Mouse (Mus musculus) thymus, postnatal 10 days (tissue): ENCODE measurements around the gene Nlgn1.
"Not testable (repeated sequence)": the region's sequence is repeated elsewhere in the genome, so short reads cannot be mapped to it uniquely, and the experiment has no call there.

Source experiments
- DNase-seq, 2 experiments: peaks; one replicate each; pipeline ENCODE4 v3.0.0; 2021; ENCODE audit warnings: low spot score in 2 of 2

Gene Nlgn1

DNA sequence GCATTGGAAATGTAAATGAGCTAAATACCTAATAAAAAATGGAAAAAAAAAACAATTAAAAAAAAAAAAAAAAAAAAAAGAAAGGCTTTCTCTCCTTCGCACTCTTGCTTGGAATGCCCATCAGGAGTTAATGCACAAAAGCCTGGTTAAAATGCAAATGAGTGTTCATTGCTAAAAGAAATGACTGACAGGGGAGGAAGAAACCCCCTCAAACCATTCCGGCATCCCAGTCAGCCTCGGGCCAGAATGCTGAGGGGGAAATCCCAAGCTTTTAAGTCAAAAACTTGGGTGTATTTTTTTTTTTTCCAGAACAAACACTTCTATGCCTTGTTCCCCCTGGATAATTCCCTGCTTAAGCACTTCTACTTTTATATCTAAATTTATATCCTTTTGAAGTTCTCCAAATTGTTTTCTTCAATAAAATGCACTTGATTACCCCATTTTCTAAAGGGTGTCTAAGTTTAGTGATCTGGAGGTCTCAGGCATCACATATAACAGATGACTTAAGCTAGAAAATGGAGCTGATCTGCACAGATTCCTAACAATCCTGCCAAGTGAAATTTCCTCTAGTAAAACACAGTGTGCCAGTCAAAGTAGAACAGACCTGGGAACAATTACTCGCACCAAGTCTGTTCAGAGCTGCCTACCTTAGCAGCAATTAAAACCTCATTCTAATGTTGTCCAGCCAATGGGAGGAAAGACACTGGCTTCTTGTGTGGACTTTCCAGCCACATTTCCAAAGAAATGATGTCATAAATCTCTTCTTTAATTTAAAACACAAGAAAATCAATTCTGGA is 686.2 kb downstream of the Nlgn1 start:
- no peak for DNase-seq

GRCm38 (mm10) chr3:25629198-25629597 is 703.1 kb downstream of the Nlgn1 start:
- no peak for DNase-seq

DNA sequence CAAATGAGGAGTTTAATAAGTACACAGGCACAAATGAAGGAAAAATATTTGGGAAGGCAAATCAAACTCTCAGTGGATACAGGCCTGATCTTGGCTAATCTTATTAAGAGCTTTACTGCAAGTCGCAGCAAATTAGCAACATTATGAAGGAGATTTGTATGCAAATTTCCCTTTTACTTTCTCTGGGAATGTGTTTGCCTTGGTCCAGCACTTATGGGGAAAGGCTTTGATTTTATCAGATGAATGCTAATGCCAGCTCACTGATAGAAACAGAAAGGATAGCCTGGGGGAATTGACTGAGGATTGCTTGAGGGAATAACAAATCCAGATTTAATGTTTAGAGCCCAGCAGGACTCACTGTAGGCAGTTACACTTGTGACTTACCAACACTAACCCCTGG is 725.7 kb downstream of the Nlgn1 start:
- no peak for DNase-seq

DNA sequence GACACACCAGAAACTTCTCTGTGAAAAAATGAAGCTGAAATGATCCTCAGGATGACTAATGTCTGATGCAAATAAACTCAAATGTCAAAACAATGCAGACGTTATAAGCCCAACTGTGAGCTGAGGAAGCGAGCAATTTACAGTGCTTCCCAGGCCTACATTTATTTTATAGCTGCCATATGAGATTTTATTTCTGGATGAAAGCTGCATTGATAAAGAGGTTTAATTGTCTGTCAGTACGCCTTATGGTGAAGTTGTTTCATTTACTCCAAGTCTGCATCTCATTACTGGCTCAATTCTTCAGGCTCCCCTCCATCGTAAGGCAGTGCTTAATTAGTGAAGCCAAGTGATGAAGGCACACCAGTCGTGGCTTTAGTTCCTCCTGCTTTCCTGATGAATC is 734.7 kb downstream of the Nlgn1 start:
- no peak for DNase-seq

GRCm38 (mm10) chr3:25575526-25575925 is 756.7 kb downstream of the Nlgn1 start:
- no peak for DNase-seq

- no peak for DNase-seq
These were observed 757.4 kb downstream of the Nlgn1 start for GRCm38 (mm10) chr3:25574840-25575239.

DNA sequence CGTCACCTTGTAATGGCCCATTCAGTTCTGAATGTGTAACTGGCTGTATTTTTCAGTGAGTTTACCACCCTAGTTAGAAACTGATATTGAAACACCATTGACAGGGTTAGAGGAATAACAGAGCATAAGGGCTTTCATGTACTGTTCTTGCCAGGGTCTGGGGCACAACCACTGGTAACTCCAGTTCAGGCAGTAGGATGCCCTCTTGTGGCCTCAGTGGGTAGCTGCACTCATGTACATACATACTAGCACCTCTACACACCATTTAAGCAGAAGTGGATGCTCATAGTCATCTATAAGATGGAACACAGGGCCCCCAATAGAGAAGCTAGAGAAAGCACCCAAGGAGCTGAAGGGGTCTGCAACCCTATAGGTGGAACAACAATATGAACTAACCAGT is 773.7 kb downstream of the Nlgn1 start:
- DNase-seq = not testable (repeated sequence)

GRCm38 (mm10) chr3:25549097-25549496 is 783.2 kb downstream of the Nlgn1 start:
- DNase-seq = not testable (repeated sequence)

DNA sequence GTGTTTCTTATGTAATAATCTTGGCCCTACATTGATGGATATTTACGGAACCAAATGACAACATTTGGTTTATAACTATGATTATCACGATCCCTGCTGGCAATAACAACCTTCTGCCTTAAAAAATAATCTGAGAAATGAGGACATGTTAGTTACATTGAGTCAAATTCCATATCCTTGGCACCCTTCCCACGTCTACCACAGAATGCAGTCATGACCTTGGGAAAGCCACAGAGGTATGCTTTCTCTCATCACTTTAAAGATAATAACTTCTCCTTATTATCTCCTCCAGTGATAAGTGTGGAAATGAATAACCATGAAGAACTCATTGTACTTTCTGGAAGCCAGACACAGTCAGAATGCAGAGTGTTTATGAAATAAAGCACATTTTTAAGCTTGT is 808.0 kb downstream of the Nlgn1 start:
- DNase-seq = not testable (repeated sequence)

DNA sequence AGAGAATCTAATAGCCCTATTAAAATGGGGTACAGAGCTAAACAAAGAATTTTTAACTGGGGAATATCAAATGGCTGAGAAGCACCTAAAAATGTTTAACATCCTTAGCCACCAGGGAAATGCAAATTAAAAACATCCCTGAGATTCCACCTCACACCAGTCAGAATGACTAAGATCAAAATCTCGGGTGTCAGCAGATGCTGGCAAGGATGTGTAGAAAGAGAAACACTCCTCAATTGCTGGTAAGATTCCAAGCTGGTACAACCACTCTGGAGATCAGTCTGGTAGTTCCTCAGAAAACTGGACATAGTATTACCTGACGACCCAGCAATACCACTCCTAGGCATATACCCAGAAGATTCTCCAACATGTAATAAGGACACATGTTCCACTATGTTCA is 869.2 kb downstream of the Nlgn1 start:
- no peak for DNase-seq

DNA sequence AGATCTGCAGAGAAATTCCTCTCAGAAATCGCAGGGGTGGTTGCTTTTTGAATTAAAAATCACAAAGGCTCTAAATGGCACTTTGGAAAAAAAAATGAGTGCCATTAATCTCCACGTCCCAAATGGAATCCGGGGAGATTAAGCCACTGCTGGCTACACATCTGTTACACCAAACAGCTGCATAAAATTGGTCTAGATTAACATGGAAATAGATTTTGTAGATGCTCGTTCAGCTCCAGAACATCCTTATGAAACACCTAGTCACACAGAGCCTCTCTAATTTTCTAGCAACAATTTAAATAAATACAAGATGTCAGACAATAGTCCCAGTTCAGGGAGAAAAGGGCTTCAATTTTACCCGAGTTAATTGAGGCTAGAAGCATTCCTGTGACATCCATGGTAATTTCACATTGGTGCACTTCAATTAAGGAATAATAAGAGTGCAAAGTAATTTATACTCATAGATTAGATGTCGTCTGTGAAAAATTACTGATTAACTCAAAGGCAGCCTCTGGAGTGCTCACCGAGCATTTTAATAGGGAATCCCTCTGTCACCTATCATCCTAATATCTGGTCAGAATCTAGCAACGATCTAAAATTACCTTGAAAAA is 875.9 kb downstream of the Nlgn1 start:
- DNase-seq = no peak

DNA sequence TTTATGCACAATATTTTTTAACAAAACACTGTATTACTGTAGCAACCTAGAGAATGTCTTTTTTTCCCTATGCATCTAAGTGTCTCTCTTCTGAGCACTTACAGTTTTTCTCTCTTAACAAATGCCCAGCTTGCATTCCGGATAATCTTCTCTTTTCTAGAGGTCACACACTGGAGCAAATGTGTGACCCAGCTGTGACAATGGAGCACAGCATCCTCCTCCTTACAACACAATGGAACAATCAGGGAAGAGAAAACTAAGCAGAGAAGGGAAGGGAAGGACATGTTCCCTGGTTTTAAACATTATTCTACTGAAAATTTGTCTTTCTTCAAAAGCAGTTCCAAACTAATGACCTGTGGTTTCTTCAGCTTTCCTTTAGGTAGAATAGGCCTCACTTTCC is 879.9 kb downstream of the Nlgn1 start:
- DNase-seq = no peak

- DNase-seq = no peak
These were observed 881.8 kb downstream of the Nlgn1 start for GRCm38 (mm10) chr3:25450471-25450870.

- DNase-seq = no peak
These were observed 882.9 kb downstream of the Nlgn1 start for GRCm38 (mm10) chr3:25449356-25449755.

DNA sequence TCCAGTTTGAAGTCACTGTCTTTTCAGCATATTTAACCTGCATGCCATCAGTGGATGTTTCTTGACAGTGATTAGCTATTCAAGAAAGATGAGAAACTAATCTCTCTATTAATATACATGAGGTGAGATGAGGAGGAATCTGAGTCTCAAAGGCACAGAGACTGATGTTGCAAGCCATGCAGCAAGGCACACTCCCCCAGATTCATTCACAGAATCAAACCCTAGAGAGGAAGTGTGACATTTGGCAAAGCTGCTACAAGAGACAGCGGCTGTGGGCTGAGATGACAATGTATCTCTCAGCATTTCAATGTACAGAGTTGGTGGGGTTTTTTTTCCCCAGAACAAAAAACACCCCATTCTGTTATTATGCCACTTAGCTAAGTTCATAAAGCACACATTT is 885.1 kb downstream of the Nlgn1 start:
- DNase-seq = no peak

DNA sequence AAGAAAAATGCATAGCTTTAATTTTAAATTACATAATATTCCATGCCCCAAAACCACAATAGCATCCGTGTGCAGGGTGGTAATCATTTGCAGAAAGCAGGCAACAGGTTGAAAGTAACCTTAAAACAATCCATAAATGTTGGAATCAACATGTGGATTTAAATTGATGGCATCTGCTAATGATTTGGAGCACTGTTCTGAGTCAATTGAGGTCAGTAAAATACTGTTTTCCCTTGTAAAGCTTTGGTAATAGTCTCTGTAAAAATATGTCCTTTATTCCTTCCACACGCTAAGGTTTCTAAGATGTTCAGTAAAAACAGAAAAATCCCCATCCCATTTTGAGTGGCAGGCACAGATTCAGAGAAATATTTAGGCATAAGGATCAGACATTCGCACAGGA is 888.6 kb downstream of the Nlgn1 start:
- no peak for DNase-seq

DNA sequence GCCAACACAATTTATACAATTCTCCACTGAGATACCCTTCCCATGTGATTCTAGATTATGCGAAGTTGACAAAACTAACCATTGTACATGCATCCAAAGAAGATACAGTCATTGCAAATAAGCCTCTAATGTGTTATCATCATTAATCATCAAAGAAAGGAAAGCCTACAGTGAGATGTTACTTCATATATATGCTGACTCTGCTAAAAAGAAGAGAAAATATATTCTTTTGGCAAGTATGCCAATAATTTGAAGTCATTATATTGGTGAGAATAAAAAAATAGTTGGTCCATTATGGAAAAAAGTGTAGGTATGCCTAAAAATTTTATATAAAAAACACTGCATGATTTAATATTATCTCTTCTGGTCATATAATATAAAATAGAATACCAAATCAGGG is 889.6 kb downstream of the Nlgn1 start:
- no peak for DNase-seq

DNA sequence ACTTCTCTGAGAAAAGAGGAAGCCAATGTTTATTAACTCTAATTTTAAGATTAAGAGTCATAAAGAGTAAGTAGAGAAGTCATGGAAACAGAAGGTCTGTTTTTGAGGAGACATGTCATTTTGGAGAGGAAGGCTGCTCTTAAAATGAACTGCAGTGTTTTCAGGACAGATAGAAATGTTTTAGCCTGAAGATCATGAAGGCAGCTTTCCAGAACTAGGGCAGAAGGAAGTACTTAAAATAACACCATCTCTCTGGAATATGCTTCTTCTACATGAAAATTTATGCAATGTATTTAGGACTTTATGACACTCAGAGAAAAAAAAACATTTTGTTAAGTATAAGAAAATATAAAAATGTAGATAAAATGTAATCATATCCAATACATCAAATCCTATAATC is 905.3 kb downstream of the Nlgn1 start:
- DNase-seq = no peak

GRCm38 (mm10) chr3:25412003-25412402 is 920.3 kb downstream of the Nlgn1 start:
- no peak for DNase-seq
